Mouse (Mus musculus): ENCODE data around the gene Pmpca. TPM values are rescaled to one million over a fixed set of nuclear protein-coding genes. Genes with fewer than 3 reads are reported as not detected.
A peak's percentile ranks its signal among the peaks of the same experiment; 100 is the strongest.

Pmpca gene
- polyA plus RNA-seq, 1 experiment from 2014 or later, result 95.6 TPM

DNA sequence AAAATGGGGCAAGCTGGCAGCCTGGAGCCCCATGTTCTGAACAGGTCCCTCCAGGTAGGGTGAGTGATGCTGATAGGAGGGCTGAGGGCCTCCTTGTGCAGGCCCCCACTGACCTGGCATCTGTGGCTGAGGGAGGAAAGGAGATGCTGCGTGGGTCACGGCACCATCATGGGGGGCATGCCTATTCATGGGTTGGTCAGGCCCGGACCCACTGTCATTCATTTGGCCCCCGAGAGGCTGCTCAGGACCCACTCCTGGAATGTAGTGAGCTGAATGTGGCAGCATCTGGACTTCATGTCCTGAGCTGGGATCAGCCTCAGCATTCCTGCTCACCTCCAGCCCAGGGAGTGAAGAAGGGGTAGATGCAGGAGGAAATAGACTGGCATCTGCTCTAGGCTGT is 52.1 kb downstream of the Pmpca start:
- H3K9ac ChIP-seq, result no peak overlapping the region
- H3K27me3 ChIP-seq, result no peaks in the 10 kb centered on the region
- no peak overlapping the region for H3K4me3 ChIP-seq
- peaks cover 47% of the 10 kb centered on the region for H3K36me3 ChIP-seq
- no peaks in the 10 kb centered on the region for H3K9me3 ChIP-seq
- H3K27ac ChIP-seq, result no peak overlapping the region
- ATAC-seq (ENCODE audit: low FRiP score), result no peak
- H3K4me2 ChIP-seq, result no peak overlapping the region
- 96% methylated on average over 4 of the region's 4 CpGs for WGBS
- H3K4me1 ChIP-seq (replicated peaks), result peaks cover 43% of the 10 kb centered on the region

DNA sequence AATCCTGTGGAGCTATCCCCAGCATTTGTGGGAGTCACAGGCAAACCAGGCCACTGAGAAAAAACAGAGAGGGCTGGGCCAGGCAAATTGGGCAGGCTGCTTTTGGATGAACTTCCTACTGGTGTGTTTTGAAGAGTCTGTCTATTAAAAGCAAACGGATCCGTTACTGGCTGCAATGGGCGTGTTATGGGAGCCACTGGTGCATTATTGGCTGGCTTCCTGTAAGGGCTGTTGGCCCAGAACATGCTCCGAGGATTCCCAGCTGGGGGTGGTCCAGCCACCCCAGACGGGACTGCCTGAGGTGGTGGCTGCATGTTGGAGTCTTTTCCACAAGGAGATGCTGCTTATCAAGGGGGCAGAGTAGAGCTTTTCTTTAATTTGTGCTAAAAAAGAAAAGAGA is 52.5 kb downstream of the Pmpca start:
- ATAC-seq (ENCODE audit: low FRiP score), result no peak
- H3K27me3 ChIP-seq, result no peaks in the 10 kb centered on the region
- H3K36me3 ChIP-seq, result peaks cover 47% of the 10 kb centered on the region
- peaks cover 46% of the 10 kb centered on the region for H3K4me1 ChIP-seq (replicated peaks)
- H3K9ac ChIP-seq, result no peak overlapping the region
- H3K4me3 ChIP-seq, result no peak overlapping the region
- H3K9me3 ChIP-seq, result no peaks in the 10 kb centered on the region
- no peak overlapping the region for H3K4me2 ChIP-seq
- H3K27ac ChIP-seq, result no peak overlapping the region
- WGBS, result 86% methylated on average over 5 of the region's 5 CpGs

DNA sequence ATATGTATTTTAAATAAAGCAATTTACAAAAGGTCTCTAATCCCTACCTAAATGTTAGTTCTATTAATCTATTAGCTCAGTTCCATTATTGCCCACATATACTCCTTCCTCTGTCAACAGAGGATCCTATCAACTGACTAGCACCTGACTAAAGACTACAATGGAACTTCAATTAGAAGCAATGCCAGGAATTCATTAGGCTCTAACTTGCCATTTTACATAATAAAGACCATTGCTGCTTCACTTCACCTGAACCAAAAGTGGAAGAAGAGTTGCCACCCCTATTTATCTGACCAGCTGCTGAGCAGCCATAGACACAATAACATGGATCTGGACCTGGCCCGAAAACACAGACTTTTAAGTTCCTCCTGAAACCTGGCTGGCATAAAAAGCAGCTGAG is 53.7 kb downstream of the Pmpca start:
- ATAC-seq (ENCODE audit: low FRiP score), result no peak

DNA sequence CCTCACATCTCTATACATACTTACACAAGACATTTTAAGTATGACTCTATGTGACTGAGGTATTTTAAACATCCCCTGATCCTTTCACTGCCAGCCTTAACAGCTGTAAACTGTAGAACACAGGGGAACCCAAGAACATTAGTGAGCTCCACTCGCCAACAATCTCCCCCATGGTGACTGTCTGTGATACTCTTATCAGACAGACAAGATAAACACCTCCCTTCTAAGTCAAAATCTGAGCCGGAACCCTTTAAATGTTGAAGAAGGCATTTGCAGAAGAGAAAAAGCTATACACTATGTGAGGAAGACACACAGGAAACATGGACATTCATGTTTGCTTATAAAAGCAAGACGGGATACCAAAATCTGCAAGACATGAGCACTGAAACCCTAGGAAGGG is 54.7 kb downstream of the Pmpca start:
- no peak overlapping the region for H3K27ac ChIP-seq
- peak overlapping the region; percentile 88 for H3K9ac ChIP-seq
- no peaks in the 10 kb centered on the region for H3K9me3 ChIP-seq
- ATAC-seq (ENCODE audit: low FRiP score), result no peak
- H3K27me3 ChIP-seq, result no peaks in the 10 kb centered on the region
- H3K36me3 ChIP-seq, result peaks cover 29% of the 10 kb centered on the region
- peak overlapping the region; percentile 71 for H3K4me3 ChIP-seq
- peaks cover 41% of the 10 kb centered on the region for H3K4me1 ChIP-seq (replicated peaks)
- peak overlapping the region; percentile 66 for H3K4me2 ChIP-seq
- WGBS, result 68% methylated on average over 3 of the region's 3 CpGs

More for the DNA sequence above, 53.7 kb downstream of the Pmpca start:
- H3K4me2 ChIP-seq, result peak overlapping the region; percentile 66; the same call in 1 of the 2 replicates
- WGBS, result 59% methylated on average over 1 of the region's 1 CpGs
- no peaks in the 10 kb centered on the region for H3K27me3 ChIP-seq
- no peaks in the 10 kb centered on the region for H3K9me3 ChIP-seq
- H3K9ac ChIP-seq, result 0 out of 2 replicates have a peak overlapping the region, but pooled peaks have one; percentile 35
- H3K4me3 ChIP-seq, result no peak overlapping the region
- peaks cover 46% of the 10 kb centered on the region for H3K4me1 ChIP-seq (replicated peaks)
- H3K27ac ChIP-seq, result no peak overlapping the region
- peaks cover 39% of the 10 kb centered on the region for H3K36me3 ChIP-seq

DNA sequence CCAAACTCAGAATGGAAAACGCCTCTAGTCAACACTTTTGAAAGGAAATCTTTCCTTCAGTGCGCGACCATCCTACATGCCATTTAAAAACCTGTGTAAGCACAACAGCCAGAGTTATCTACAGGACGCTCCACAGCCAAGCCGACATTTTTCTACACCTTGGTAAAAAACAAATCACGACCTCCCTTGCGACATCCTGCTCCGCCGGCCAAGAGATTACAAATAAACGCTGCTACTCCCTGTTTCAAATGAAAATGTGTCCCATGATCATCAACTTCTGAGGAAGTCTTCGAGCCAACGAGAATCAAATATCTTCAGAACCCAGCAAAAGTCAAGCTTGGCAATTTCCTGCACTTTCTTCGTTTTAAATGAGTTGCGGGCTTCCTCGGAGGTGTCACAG is 55.2 kb downstream of the Pmpca start:
- Histone ChIP-seq H3K4me1 (replicated peaks) (peaks cover 45% of the 10 kb centered on the region), H3K27ac (peak overlapping the region; percentile 93), H3K27me3 (no peaks in the 10 kb centered on the region), H3K4me3 (peak overlapping the region; percentile 71), H3K36me3 (peaks cover 24% of the 10 kb centered on the region), H3K4me2 (peak overlapping the region; percentile 66), H3K9me3 (no peaks in the 10 kb centered on the region), H3K9ac (peak overlapping the region; percentile 88)
- WGBS, result 6% methylated on average over 15 of the region's 15 CpGs
- no peak for ATAC-seq (ENCODE audit: low FRiP score)

DNA sequence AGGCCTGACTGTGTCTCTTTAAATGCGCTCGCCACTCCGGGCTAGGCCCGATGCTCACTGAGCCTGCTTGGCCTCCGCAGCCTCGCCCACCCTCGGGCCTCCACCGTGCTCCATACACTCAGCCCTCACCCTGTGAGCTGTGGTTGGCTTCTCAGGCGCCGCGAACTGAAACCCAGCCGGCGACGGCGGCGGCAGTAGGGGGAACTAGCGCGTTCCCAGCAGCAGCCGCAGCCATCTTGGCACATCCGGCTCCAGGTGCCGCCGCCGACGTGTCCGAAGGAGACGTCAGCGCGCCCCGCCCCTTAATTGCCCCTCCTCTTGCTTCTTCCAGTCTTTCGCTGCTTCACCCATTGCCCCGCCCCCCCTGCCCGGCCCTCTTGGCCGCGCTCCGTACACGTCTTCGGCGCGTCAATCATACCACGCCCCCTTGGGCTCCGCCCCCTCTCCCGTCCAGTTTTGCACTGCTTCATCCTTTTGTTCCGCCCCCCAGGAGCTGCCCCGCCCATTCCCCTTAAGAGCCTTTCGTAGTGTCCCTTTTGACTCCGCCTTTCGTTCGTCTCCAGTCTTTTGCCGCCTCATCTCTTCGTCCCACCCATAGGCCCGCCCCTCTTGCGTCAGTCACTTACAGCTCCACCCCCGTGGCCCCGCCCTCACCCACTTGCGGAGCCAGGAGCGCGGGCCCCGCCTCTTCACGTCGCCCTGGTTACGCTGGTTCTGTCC is 56.0 kb downstream of the Pmpca start, which contains the start of gene Sec16a:
Gene Sec16a (minus strand): TSS at position 271 of the 720 bp plus-strand sequence.
- peak; percentile 93 for ATAC-seq (ENCODE audit: low FRiP score)
- peak within 1 kb of the TSS; percentile 88 for H3K9ac ChIP-seq
- H3K9me3 ChIP-seq, result no peaks in the 10 kb centered on the region
- WGBS, result under 1% methylated on average over 53 of the region's 61 CpGs
- peak within 1 kb of the TSS; percentile 94 for H3K4me2 ChIP-seq
- H3K27ac ChIP-seq, result peak within 1 kb of the TSS; percentile 93
- peaks cover 52% of the 10 kb centered on the region for H3K4me1 ChIP-seq (replicated peaks)
- H3K27me3 ChIP-seq, result no peaks in the 10 kb centered on the region
- H3K4me3 ChIP-seq, result peak within 1 kb of the TSS; percentile 71
- peaks cover 17% of the 10 kb centered on the region for H3K36me3 ChIP-seq

DNA sequence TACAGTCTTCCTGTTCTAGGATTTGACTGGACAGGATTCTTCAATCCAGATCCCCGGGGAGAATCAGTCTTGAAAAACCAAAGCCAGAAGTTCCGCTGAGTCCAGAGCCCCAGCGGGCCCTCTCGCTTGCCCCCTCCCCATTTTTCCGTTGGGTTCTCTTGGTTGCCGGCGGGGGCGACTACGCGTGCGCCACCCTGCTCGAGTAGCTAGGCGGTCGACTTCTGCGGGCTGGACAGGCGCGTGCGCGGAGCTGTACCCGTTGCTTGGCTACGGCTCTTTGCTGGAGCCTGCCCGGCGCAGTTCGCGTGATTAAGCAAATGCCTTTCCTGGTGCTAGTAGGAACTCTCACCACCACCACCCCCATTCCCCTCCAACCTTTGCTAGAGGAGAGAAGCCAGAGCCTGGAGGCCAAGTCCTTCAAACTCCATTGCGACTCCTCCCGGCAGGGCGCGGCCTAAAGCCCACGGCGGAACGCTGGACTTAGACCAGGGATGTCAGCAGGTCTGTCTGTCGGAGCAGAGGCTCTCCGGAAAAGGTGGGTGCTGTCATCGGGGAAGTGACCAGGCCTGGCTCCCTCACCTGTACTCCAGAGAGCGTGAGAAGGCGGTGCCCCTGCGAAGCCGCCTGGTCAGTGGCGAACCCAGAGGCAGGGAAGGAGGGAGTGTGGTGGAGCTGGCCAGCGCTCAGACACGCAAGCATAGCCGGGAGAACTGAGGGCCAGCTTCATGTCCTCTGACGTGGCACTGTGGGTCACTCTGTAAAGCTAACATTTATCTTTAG is 56.7 kb downstream of the Pmpca start:
- Histone ChIP-seq H3K4me1 (replicated peaks) (peaks cover 52% of the 10 kb centered on the region), H3K9me3 (no peaks in the 10 kb centered on the region), H3K27ac (peak overlapping the region; percentile 93), H3K9ac (peak overlapping the region; percentile 80), H3K36me3 (peaks cover 9% of the 10 kb centered on the region), H3K27me3 (no peaks in the 10 kb centered on the region), H3K4me3 (peak overlapping the region; percentile 71), H3K4me2 (peak overlapping the region; percentile 94)
- WGBS, result under 1% methylated on average over 44 of the region's 44 CpGs
- peak; percentile 93 for ATAC-seq (ENCODE audit: low FRiP score)

DNA sequence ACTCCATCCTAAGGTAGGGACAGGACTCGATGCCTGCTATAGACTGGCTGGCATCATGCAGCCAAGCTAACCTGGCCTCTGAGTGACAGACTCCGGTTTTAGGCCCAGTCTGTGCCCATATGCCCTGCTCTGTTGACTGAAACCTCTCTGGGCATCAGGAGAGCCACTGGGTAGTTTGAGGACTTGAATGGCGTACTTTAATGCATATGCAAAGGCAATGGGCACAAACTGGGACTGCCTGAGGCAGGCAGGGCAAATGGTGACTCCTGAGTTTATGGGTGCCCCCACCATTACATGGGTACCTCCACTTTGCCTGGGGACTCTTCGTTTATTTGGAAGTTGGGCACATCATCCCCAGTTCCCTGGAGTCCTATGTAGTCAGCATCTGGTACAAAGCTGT is 57.5 kb downstream of the Pmpca start:
- H3K4me3 ChIP-seq, result peak overlapping the region; percentile 71
- H3K27ac ChIP-seq, result peak overlapping the region; percentile 93; the same call in 1 of the 2 replicates
- peaks cover 52% of the 10 kb centered on the region for H3K4me1 ChIP-seq (replicated peaks)

More for the DNA sequence above, 57.5 kb downstream of the Pmpca start:
- Histone ChIP-seq H3K4me2 (peak overlapping the region; percentile 94), H3K9me3 (no peaks in the 10 kb centered on the region), H3K27me3 (no peaks in the 10 kb centered on the region), H3K36me3 (peaks cover 1% of the 10 kb centered on the region), H3K9ac (peak overlapping the region; percentile 80)
- no peak for ATAC-seq (ENCODE audit: low FRiP score)
- WGBS, result 78% methylated on average over 4 of the region's 4 CpGs

Other genes starting within 250 kb of the Pmpca start
- gene Lhx3, start 181.1 kb upstream of the Pmpca start, polyA plus RNA-seq (2015; fragmentation: Nextera tagmentation; extraction: Ambion mirVana), result 5.2 and 15.4 TPM in 2 replicates
- 13.2 and 13.9 TPM in 2 replicates for gene Qsox2, start 151.8 kb upstream of the Pmpca start, polyA plus RNA-seq (2015; fragmentation: Nextera tagmentation; extraction: Ambion mirVana)
- gene Ccdc187, start 94.8 kb upstream of the Pmpca start, polyA plus RNA-seq (2015; fragmentation: Nextera tagmentation; extraction: Ambion mirVana), result 0.18 and 0.23 TPM in 2 replicates
- gene Gpsm1, start 73.8 kb upstream of the Pmpca start, polyA plus RNA-seq (2015; fragmentation: Nextera tagmentation; extraction: Ambion mirVana), result 149 and 165 TPM in 2 replicates
- gene Dnlz, start 37.2 kb upstream of the Pmpca start, polyA plus RNA-seq (2015; fragmentation: Nextera tagmentation; extraction: Ambion mirVana), result 29.0 and 29.6 TPM in 2 replicates
- gene Card9, start 28.4 kb upstream of the Pmpca start, polyA plus RNA-seq (2015; fragmentation: Nextera tagmentation; extraction: Ambion mirVana), result 1.3 and 1.6 TPM in 2 replicates
- gene Snapc4, start 8.7 kb upstream of the Pmpca start, polyA plus RNA-seq (2015; fragmentation: Nextera tagmentation; extraction: Ambion mirVana), result 27.8 and 35.2 TPM in 2 replicates
- 154 and 162 TPM in 2 replicates for gene Entr1, start within 50 bp of the Pmpca start, polyA plus RNA-seq (2015; fragmentation: Nextera tagmentation; extraction: Ambion mirVana)
- gene Inpp5e, start 19.9 kb downstream of the Pmpca start, polyA plus RNA-seq (2015; fragmentation: Nextera tagmentation; extraction: Ambion mirVana), result 24.9 and 27.0 TPM in 2 replicates
- 18.3 and 18.5 TPM in 2 replicates for gene Sec16a, start 55.9 kb downstream of the Pmpca start, polyA plus RNA-seq (2015; fragmentation: Nextera tagmentation; extraction: Ambion mirVana)
- gene Notch1, start 127.3 kb downstream of the Pmpca start, polyA plus RNA-seq (2015; fragmentation: Nextera tagmentation; extraction: Ambion mirVana), result 17.5 and 19.2 TPM in 2 replicates
- 72.2 and 78.9 TPM in 2 replicates for gene Egfl7, start 190.7 kb downstream of the Pmpca start, polyA plus RNA-seq (2015; fragmentation: Nextera tagmentation; extraction: Ambion mirVana)
- gene Gm20532, start 197.3 kb downstream of the Pmpca start, polyA plus RNA-seq (2015; fragmentation: Nextera tagmentation; extraction: Ambion mirVana), result not detected in 2 replicates
- gene Agpat2, start 215.1 kb downstream of the Pmpca start, polyA plus RNA-seq (2015; fragmentation: Nextera tagmentation; extraction: Ambion mirVana), result 6.8 and 7.0 TPM in 2 replicates
- 109 and 117 TPM in 2 replicates for gene Fam69b, start 239.1 kb downstream of the Pmpca start, polyA plus RNA-seq (2015; fragmentation: Nextera tagmentation; extraction: Ambion mirVana)

Measured in hindbrain, embryonic 13.5 days (tissue).